Mouse (Mus musculus) liver, embryonic 14.5 days (tissue): Measurements from ENCODE around the gene Cacng6. TPM values are rescaled to one million over a fixed set of nuclear protein-coding genes. Genes with fewer than 3 reads are reported as not detected.

Source experiments
- ATAC-seq: fragments of 200-750 bp; cut with Nextera tagmentation; 2 replicates; pipeline ENCODE4 v1.8.0; 2017; ENCODE audit warnings: moderate number of reproducible peaks, mild to moderate bottlenecking, moderate library complexity; ENCODE audit not compliant: insufficient read depth
- DNase-seq, 3 experiments: peaks; one replicate each; pipeline ENCODE4 v3.0.0-alpha.2; 2012 to 2013; ENCODE audit warnings: low read depth in 3 of 3, low spot score in 3 of 3
- H3K27ac ChIP-seq: fragments of 300-500 bp; sonication (generic); 2 replicates; pipeline ENCODE4 v1.5.1; 2014; ENCODE audit warnings: moderate library complexity, mild to moderate bottlenecking, control low read depth, inconsistent platforms
- H3K27me3 ChIP-seq: fragments of 300-500 bp; sonication (generic); 2 replicates; pipeline ENCODE4 v1.6.1; 2014; ENCODE audit warnings: mild to moderate bottlenecking, low read length, moderate library complexity; ENCODE audit not compliant: control insufficient read depth, insufficient read depth
- H3K36me3 ChIP-seq: fragments of 300-500 bp; sonication (generic); replicated peaks from 2 replicates; pipeline ENCODE4 v1.6.1; 2014; ENCODE audit warnings: low read depth; ENCODE audit not compliant: control insufficient read depth, insufficient read depth
- H3K4me1 ChIP-seq, 2 experiments: fragments of 200-500 bp in 1 of 2; fragments of 300-500 bp in 1 of 2; sonication (generic) in 1 of 2; replicated peaks; 2 replicates each; pipeline ENCODE4 v1.6.1; 2012 to 2014; ENCODE audit warnings: antibody characterized with exemption in 1 of 2, inconsistent platforms in 1 of 2, low read length in 1 of 2; ENCODE audit not compliant: control insufficient read depth in 2 of 2, insufficient read depth in 2 of 2
- H3K4me2 ChIP-seq: fragments of 300-500 bp; sonication (generic); 2 replicates; pipeline ENCODE4 v1.6.1; 2014; ENCODE audit warnings: low read depth, mild to moderate bottlenecking, control low read depth, moderate library complexity
- H3K4me3 ChIP-seq, 2 experiments: fragments of 200-500 bp in 1 of 2; fragments of 300-500 bp in 1 of 2; sonication (generic) in 1 of 2; 2 replicates each; pipeline ENCODE4 v1.5.1; 2012 to 2014; ENCODE audit warnings: low read depth in 2 of 2, low read length in 2 of 2, mild to moderate bottlenecking in 2 of 2, control low read depth in 1 of 2, inconsistent platforms in 1 of 2, moderate library complexity in 1 of 2; ENCODE audit not compliant: insufficient read depth in 1 of 2
- H3K9ac ChIP-seq: fragments of 300-500 bp; sonication (generic); replicated peaks from 2 replicates; pipeline ENCODE4 v1.6.1; 2014; ENCODE audit warnings: mild to moderate bottlenecking, control low read depth, moderate library complexity
- H3K9me3 ChIP-seq: fragments of 300-500 bp; sonication (generic); 2 replicates; pipeline ENCODE4 v1.6.1; 2016; ENCODE audit warnings: low read length, mixed read lengths; ENCODE audit not compliant: control insufficient read depth
- CTCF ChIP-seq: IDR thresholded peaks from 2 replicates; pipeline ENCODE4 v1.5.1; 2016; ENCODE audit warnings: antibody characterized with exemption, low read depth, control low read depth
- EP300 ChIP-seq: IDR thresholded peaks from 2 replicates; pipeline ENCODE4 v1.6.1; 2016; ENCODE audit warnings: antibody characterized with exemption, low read depth
- WGBS: fragments of 180-500 bp; shearing (Covaris S2); extraction: QIAGEN DNeasy Blood & Tissue Kit; methylation state at CpG from one replicate; pipeline ENCODE4 v1.1.7; 2014; ENCODE audit not compliant: insufficient replicate concordance; 5-methylcytosine and 5-hydroxymethylcytosine counted together
- polyA plus RNA-seq, 2 experiments: library from polyadenylated mRNA; depleted of rRNA in 1 of 2; stranded (reverse) in 1 of 2; unstranded in 1 of 2; fragments of >200 nt; fragmentation: Nextera tagmentation in 1 of 2; extraction: Ambion mirVana in 1 of 2; gene quantifications; 2 replicates each; pipeline versions ENCODE4 v1.2.1 to v1.2.3; 2012 to 2014

Cacng6 gene
- polyA plus RNA-seq, 2 experiments = not detected

DNA sequence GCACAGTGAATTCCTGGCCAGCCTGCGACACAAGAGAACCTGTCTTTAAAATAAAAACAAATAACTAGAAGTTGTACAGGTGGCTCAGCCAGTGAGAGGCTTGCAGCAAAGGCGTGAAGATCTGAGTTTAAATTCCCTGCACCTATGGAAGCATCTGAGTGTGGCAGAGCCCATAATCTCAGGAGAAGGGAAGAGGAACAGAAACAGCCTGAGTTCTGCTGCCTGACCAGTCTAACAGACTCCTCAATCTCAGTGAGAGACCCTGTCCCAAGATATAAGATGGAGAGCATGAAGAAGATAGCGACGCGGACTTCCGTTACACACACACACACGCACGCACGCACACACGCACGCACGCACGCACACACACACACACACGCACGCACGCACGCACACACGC lies 36.2 kb upstream of the Cacng6 start:
- Histone ChIP-seq H3K9me3 (no peaks in the 10 kb centered on the region), H3K27me3 (no peaks in the 10 kb centered on the region), H3K27ac (no peak overlapping the region), H3K9ac (no peak overlapping the region), H3K4me2 (no peak overlapping the region), H3K4me3 (no peak overlapping the region), H3K4me1 (no peaks in the 10 kb centered on the region), H3K36me3 (no peaks in the 10 kb centered on the region)
- ATAC-seq (no peak), DNase-seq (no peak)
- TF ChIP-seq CTCF = no peak
- no peak for TF ChIP-seq EP300
- 76% methylated on average over 18 of the region's 18 CpGs for WGBS

DNA sequence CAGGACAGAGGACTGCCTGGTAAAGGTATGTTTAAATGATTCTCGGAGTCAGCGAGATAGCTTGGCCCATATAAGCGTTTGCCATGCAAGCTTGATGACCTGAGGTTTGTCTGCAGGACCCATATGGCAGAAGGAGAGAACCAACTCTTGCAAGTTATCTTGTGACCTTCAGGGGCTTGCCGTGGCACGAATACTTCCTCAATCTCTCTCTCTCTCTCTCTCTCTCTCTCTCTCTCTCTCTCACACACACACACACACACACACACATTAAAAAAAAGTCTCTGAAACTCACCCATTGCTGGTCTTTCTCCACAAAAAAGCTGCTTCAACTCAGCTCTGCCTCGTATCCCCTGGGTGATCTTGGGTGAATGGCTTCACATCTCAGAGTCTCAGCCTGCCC lies 35.1 kb upstream of the Cacng6 start:
- Histone ChIP-seq H3K4me2 (no peak overlapping the region), H3K9ac (no peak overlapping the region), H3K4me1 (no peaks in the 10 kb centered on the region), H3K36me3 (no peaks in the 10 kb centered on the region), H3K27ac (no peak overlapping the region), H3K4me3 (no peak overlapping the region), H3K27me3 (no peaks in the 10 kb centered on the region), H3K9me3 (no peaks in the 10 kb centered on the region)
- ATAC-seq (no peak), DNase-seq (no peak)
- TF ChIP-seq EP300 = no peak
- TF ChIP-seq CTCF = no peak
- WGBS = 13% methylated on average over 6 of the region's 6 CpGs

DNA sequence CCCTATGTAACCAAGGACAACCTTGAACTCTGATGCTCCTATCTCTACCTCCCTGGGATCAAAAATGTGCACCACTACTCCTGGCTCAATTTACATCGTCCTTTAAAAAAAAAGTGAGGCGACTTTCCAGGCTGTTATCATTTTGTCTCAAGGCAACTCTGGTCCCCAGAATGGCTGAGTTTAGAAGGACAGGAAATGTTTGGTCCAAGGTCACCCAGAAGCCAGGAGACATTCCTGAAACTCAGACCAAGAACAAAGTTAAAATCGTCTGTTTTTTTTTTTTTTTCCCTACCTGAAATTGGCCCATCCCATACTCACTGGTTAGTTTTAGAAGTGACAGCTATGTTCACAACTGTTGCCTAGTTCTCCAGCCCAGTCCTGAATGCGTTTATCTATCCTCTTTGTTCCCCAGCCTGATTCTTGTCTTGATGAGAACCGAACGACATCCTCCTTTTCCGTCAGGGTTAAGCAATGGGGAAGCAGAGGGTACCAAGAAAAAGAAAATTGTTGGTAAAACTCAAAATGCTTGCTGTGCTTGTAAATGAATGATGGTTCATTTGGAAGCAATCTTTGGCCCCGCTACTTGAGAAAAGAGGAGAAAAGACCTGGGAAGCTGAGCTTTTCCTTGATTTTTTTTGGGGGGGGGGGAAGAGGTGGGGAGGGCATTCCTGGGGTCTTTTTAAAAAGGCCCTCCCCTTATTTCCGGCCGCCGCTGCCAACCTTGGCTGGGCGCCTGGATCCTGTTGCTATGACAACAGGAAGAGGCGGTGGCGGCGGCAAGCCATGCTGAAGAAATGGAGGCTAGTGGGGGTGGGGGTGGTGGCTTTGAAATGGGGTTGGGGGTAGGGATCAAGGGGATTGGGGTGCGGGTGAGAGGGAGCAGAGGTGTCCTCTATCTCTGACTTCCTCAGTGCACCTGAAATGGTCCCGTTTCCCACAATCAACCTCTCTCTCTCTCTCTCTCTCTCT lies 34.3 kb upstream of the Cacng6 start:
- no peak overlapping the region for H3K9ac ChIP-seq
- no peaks in the 10 kb centered on the region for H3K9me3 ChIP-seq
- no peak overlapping the region for H3K27ac ChIP-seq
- ATAC-seq = no peak
- no peak overlapping the region for H3K4me3 ChIP-seq
- no peaks in the 10 kb centered on the region for H3K36me3 ChIP-seq
- WGBS = under 1% methylated on average over 16 of the region's 17 CpGs
- no peaks in the 10 kb centered on the region for H3K27me3 ChIP-seq
- DNase-seq = no peak
- no peak for TF ChIP-seq CTCF
- TF ChIP-seq EP300 = no peak
- H3K4me2 ChIP-seq = no peak overlapping the region
- H3K4me1 ChIP-seq = no peaks in the 10 kb centered on the region

DNA sequence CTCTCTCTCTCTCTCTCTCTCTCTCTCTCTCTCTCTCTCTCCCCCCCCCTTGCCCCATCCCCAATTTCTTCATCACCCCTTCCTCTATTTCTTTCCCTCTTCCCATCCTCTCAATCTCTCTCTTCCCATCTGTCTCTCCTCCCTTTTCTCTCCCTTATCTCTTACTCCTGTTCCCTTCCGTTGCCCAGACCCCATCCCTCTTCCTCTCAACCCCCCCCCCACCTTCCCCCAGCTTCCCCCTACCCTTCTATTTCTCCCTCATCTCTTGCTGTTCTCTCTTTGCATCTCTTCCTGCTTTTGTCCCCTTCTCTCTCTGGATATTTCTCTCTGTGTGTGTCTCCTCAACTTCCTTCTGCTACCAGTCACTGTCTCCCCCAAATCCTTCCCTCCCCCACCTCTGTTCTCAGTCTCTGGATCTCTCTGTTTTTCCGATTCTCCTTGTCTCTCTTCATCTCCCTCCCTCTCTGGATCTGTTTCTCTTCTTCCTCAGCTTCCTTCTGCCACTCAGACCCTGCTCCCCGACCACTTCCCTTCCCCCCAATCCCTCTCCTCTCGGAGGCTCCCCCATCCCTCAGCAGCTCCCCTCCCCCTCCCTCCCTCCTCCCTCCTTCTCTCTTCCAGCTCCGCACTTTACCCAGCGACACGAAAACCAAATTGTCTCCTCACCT lies 33.4 kb upstream of the Cacng6 start, which contains the start of gene Cacng8:
TSS of gene Cacng8 (plus strand) at position 271 of the 668 bp plus-strand sequence.
- H3K4me2 ChIP-seq = no peak within 1 kb of the TSS
- no peak within 1 kb of the TSS for H3K27ac ChIP-seq
- no peaks in the 10 kb centered on the region for H3K36me3 ChIP-seq
- H3K4me3 ChIP-seq = no peak within 1 kb of the TSS
- ATAC-seq = no peak
- no peak within 1 kb of the TSS for H3K9ac ChIP-seq
- DNase-seq = no peak
- no peaks in the 10 kb centered on the region for H3K27me3 ChIP-seq
- TF ChIP-seq EP300 = no peak
- TF ChIP-seq CTCF = no peak
- no peaks in the 10 kb centered on the region for H3K9me3 ChIP-seq
- WGBS = under 1% methylated on average over 7 of the region's 7 CpGs
- no peaks in the 10 kb centered on the region for H3K4me1 ChIP-seq

DNA sequence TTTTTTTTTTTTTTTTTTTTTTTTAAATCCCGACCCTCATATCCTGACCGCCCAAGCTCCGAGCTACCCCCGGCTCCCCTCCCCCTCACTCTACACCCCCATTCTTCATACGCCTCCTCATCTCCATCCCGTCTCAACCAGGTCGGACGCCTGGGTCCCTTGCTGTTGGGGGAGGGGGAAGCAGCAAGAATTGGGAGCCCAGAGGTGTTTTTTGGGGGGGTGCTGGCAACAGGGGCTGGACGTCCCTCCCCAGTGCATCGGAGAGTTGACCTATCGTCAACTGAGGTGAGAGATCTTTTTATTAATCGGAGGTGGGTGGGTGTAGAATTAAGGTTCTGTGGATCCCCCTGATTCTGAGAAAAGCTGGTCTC lies 32.9 kb upstream of the Cacng6 start:
- DNase-seq (no peak), ATAC-seq (no peak)
- Histone ChIP-seq H3K4me1 (no peaks in the 10 kb centered on the region), H3K9ac (no peak overlapping the region), H3K4me3 (no peak overlapping the region), H3K27me3 (no peaks in the 10 kb centered on the region), H3K9me3 (no peaks in the 10 kb centered on the region), H3K4me2 (no peak overlapping the region), H3K27ac (no peak overlapping the region), H3K36me3 (no peaks in the 10 kb centered on the region)
- TF ChIP-seq EP300 = no peak
- TF ChIP-seq CTCF = no peak
- 7% methylated on average over 12 of the region's 12 CpGs for WGBS
